1 mouse cellular context compared by ENCODE assay signal in the genomic region with DNA sequence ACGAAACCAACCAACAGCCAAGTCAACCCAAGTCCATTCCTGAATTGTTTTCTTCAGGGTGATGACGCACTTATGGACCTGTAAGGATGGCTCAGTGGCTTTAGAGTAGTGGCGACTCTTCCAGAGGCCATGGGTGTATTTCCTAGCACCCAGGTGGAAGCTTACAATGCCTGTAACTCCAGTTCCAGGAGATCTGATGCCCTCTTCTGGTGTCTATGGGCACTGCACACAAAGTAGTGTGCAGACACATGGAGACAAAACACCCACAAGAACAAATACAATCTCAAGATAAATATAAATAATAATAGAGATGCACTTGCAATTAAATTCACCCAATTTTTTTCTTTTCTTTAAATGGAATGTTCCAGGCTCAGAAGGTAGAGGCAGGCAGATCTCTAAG.
TF ChIP-seq lines count a peak whose summit lies in the region.

No protein-coding gene starts in this region.

TF ChIP-seq in MEL, 35 proteins besides CTCF, POLR2A, EP300 and RAD21:
- TF ChIP-seq MYC (IDR thresholded peaks at IDR 0.05; ENCODE audit: low read depth, low read length) (no peak), E2F4 (IDR thresholded peaks at IDR 0.05; ENCODE audit: borderline replicate concordance, low read depth, low read length) (no peak), USF2 (IDR thresholded peaks at IDR 0.05; ENCODE audit: borderline replicate concordance in 1 of 2, insufficient read depth in 1 of 2, low read depth in 1 of 2, low read length in 2 of 2) (no peak), POLR2AphosphoS2 (IDR thresholded peaks at IDR 0.05; ENCODE audit: low read length) (no peak), ETS1 (IDR thresholded peaks at IDR 0.05; ENCODE audit: low read depth, low read length) (no peak), CHD1 (IDR thresholded peaks at IDR 0.05; ENCODE audit: low read depth, low read length) (no peak), MEF2A (IDR thresholded peaks at IDR 0.05; ENCODE audit: extremely low read depth, insufficient replicate concordance, low read depth, low read length, poor library complexity, severe bottlenecking) (no peak), SIN3A (IDR thresholded peaks at IDR 0.05; ENCODE audit: low read length) (no peak), BHLHE40 (IDR thresholded peaks at IDR 0.05; ENCODE audit: borderline replicate concordance, low read depth, low read length) (no peak), GATA1 (IDR thresholded peaks at IDR 0.05; ENCODE audit: low read depth, low read length) (no peak), ZC3H11A (IDR thresholded peaks at IDR 0.05; ENCODE audit: low read depth, low read length) (no peak), HCFC1 (IDR thresholded peaks at IDR 0.05; ENCODE audit: low read depth, low read length) (no peak), TCF12 (IDR thresholded peaks at IDR 0.05; ENCODE audit: low read depth, low read length) (no peak)
